Mouse (Mus musculus) liver, embryonic 11.5 days (tissue): Measurements from ENCODE around the gene Gpr61. TPM values are rescaled to one million over a fixed set of nuclear protein-coding genes. Genes with fewer than 3 reads are reported as not detected.

ENCODE experiments used
- ATAC-seq: fragments of 200-750 bp; cut with Nextera tagmentation; replicated peaks from 2 replicates; pipeline ENCODE4 v1.8.0; 2017; ENCODE audit warnings: moderate number of reproducible peaks, mild to moderate bottlenecking, moderate TSS enrichment, moderate library complexity; ENCODE audit not compliant: low FRiP score
- DNase-seq: peaks from one replicate; pipeline ENCODE4 v3.0.0-alpha.2; 2017; ENCODE audit warnings: low spot score
- H3K27ac ChIP-seq: fragments of 300-500 bp; sonication (generic); 2 replicates; pipeline ENCODE4 v1.5.1; 2014; ENCODE audit warnings: mild to moderate bottlenecking, low read depth, low read length, control low read depth
- H3K27me3 ChIP-seq: fragments of 300-500 bp; sonication (generic); replicated peaks from 2 replicates; pipeline ENCODE4 v1.6.1; 2014; ENCODE audit warnings: low read length, mixed read lengths; ENCODE audit not compliant: control insufficient read depth, insufficient read depth
- H3K36me3 ChIP-seq: fragments of 300-500 bp; sonication (generic); 2 replicates; pipeline ENCODE4 v1.6.1; 2014; ENCODE audit warnings: mild to moderate bottlenecking, low read length, moderate library complexity, mixed read lengths; ENCODE audit not compliant: control insufficient read depth, insufficient read depth
- H3K4me1 ChIP-seq: fragments of 300-500 bp; sonication (generic); replicated peaks from 2 replicates; pipeline ENCODE4 v1.6.1; 2014; ENCODE audit warnings: low read length, mixed read lengths; ENCODE audit not compliant: control insufficient read depth, insufficient read depth
- H3K4me2 ChIP-seq: fragments of 300-500 bp; sonication (generic); 2 replicates; pipeline ENCODE4 v1.6.1; 2014; ENCODE audit warnings: mild to moderate bottlenecking, control low read depth, moderate library complexity
- H3K4me3 ChIP-seq: fragments of 300-500 bp; sonication (generic); 2 replicates; pipeline ENCODE4 v1.5.1; 2014; ENCODE audit warnings: low read depth, low read length, control low read depth
- H3K9ac ChIP-seq: fragments of 300-500 bp; sonication (generic); 2 replicates; pipeline ENCODE4 v1.6.1; 2014; ENCODE audit warnings: low read depth, low read length, control low read depth
- H3K9me3 ChIP-seq: fragments of 300-500 bp; sonication (generic); 2 replicates; pipeline ENCODE4 v1.6.1; 2016; ENCODE audit warnings: low read length, inconsistent platforms, mixed read lengths; ENCODE audit not compliant: control insufficient read depth
- WGBS: fragments of 180-500 bp; shearing (Covaris S2); extraction: QIAGEN DNeasy Blood & Tissue Kit; methylation state at CpG from one replicate; pipeline ENCODE4 v1.1.7; 2014; 5-methylcytosine and 5-hydroxymethylcytosine counted together
- polyA plus RNA-seq: library from polyadenylated mRNA; unstranded; fragments of >200 nt; fragmentation: Nextera tagmentation; extraction: Ambion mirVana; gene quantifications from 2 replicates; pipeline ENCODE4 v1.2.1, GENCODE M21; 2014

The Gpr61 gene
- polyA plus RNA-seq, 1 experiment from 2014 or later = 0.07 TPM

GRCm38 (mm10) chr3:108129367-108129766, 25.3 kb downstream of the Gpr61 start:
- H3K27ac ChIP-seq = peak overlapping the region; percentile 82
- no peaks in the 10 kb centered on the region for H3K9me3 ChIP-seq
- no peak overlapping the region for H3K4me3 ChIP-seq
- H3K27me3 ChIP-seq = no peaks in the 10 kb centered on the region
- peak overlapping the region; percentile 56 for H3K4me2 ChIP-seq
- peaks cover 50% of the 10 kb centered on the region for H3K4me1 ChIP-seq
- DNase-seq = no peak
- peak overlapping the region; percentile 56; the same call in 1 of the 2 replicates for H3K9ac ChIP-seq
- WGBS = 62% methylated on average over 4 of the region's 4 CpGs
- no peaks in the 10 kb centered on the region for H3K36me3 ChIP-seq
- peak; percentile 78 for ATAC-seq

- no peaks in the 10 kb centered on the region for H3K27me3 ChIP-seq
- no peak overlapping the region for H3K4me3 ChIP-seq
- H3K36me3 ChIP-seq = no peaks in the 10 kb centered on the region
- no peaks in the 10 kb centered on the region for H3K9me3 ChIP-seq
- DNase-seq (no peak), ATAC-seq (no peak)
- 68% methylated on average over 5 of the region's 5 CpGs for WGBS
- H3K4me2 ChIP-seq = no peak overlapping the region
- H3K9ac ChIP-seq = 0 out of 2 replicates have a peak overlapping the region, but pooled peaks have one; percentile 12
- H3K27ac ChIP-seq = peak overlapping the region; percentile 82; the same call in 1 of the 2 replicates
- H3K4me1 ChIP-seq = peaks cover 50% of the 10 kb centered on the region
Measured at GRCm38 (mm10) chr3:108128520-108128919, 26.2 kb downstream of the Gpr61 start.

- WGBS = 86% methylated on average over 3 of the region's 3 CpGs
- H3K4me1 ChIP-seq = peaks cover 36% of the 10 kb centered on the region
- no peak for ATAC-seq
- no peaks in the 10 kb centered on the region for H3K27me3 ChIP-seq
- H3K4me3 ChIP-seq = no peak overlapping the region
- H3K27ac ChIP-seq = no peak overlapping the region
- H3K9ac ChIP-seq = no peak overlapping the region
- no peak overlapping the region for H3K4me2 ChIP-seq
- peaks cover under 1% of the 10 kb centered on the region for H3K36me3 ChIP-seq
- no peaks in the 10 kb centered on the region for H3K9me3 ChIP-seq
- DNase-seq = no peak
Measured at GRCm38 (mm10) chr3:108126327-108126726, 28.4 kb downstream of the Gpr61 start.

GRCm38 (mm10) chr3:108124131-108124530, 30.6 kb downstream of the Gpr61 start:
- no peak overlapping the region for H3K4me2 ChIP-seq
- no peaks in the 10 kb centered on the region for H3K27me3 ChIP-seq
- no peak for ATAC-seq
- 47% methylated on average over 1 of the region's 1 CpGs for WGBS
- H3K9ac ChIP-seq = no peak overlapping the region
- H3K36me3 ChIP-seq = peaks cover 12% of the 10 kb centered on the region
- no peak overlapping the region for H3K4me3 ChIP-seq
- H3K9me3 ChIP-seq = no peaks in the 10 kb centered on the region
- peaks cover 17% of the 10 kb centered on the region for H3K4me1 ChIP-seq
- no peak for DNase-seq
- no peak overlapping the region for H3K27ac ChIP-seq

GRCm38 (mm10) chr3:108123242-108123641, 31.4 kb downstream of the Gpr61 start:
- Histone ChIP-seq H3K27me3 (no peaks in the 10 kb centered on the region), H3K4me1 (peaks cover 8% of the 10 kb centered on the region), H3K27ac (no peak overlapping the region), H3K4me2 (no peak overlapping the region), H3K36me3 (peaks cover 13% of the 10 kb centered on the region), H3K9ac (no peak overlapping the region), H3K4me3 (no peak overlapping the region), H3K9me3 (no peaks in the 10 kb centered on the region)
- ATAC-seq (no peak), DNase-seq (no peak)
- WGBS = 88% methylated on average over 5 of the region's 5 CpGs

GRCm38 (mm10) chr3:108121101-108121500, 33.6 kb downstream of the Gpr61 start:
- no peak for DNase-seq
- H3K9ac ChIP-seq = no peak overlapping the region
- H3K9me3 ChIP-seq = no peaks in the 10 kb centered on the region
- peaks cover 17% of the 10 kb centered on the region for H3K36me3 ChIP-seq
- no peak overlapping the region for H3K27ac ChIP-seq
- ATAC-seq = no peak
- H3K4me2 ChIP-seq = no peak overlapping the region
- 82% methylated on average over 3 of the region's 3 CpGs for WGBS
- 0 out of 2 replicates have a peak, but pooled peaks cover 2% of the 10 kb centered on the region for H3K4me1 ChIP-seq
- H3K4me3 ChIP-seq = no peak overlapping the region
- no peaks in the 10 kb centered on the region for H3K27me3 ChIP-seq

- H3K36me3 ChIP-seq = peaks cover 28% of the 10 kb centered on the region
- WGBS = 90% methylated on average over 6 of the region's 6 CpGs
- no peaks in the 10 kb centered on the region for H3K9me3 ChIP-seq
Measured at GRCm38 (mm10) chr3:108117465-108117864, 37.2 kb downstream of the Gpr61 start.

GRCm38 (mm10) chr3:108113591-108114289, 40.9 kb downstream of the Gpr61 start:
- no peaks in the 10 kb centered on the region for H3K9me3 ChIP-seq
- H3K4me1 ChIP-seq = no peaks in the 10 kb centered on the region
- WGBS = 83% methylated on average over 7 of the region's 7 CpGs
- no peak overlapping the region for H3K9ac ChIP-seq
- ATAC-seq (no peak), DNase-seq (no peak)
- H3K36me3 ChIP-seq = peaks cover 34% of the 10 kb centered on the region
- no peak overlapping the region for H3K4me2 ChIP-seq
- no peaks in the 10 kb centered on the region for H3K27me3 ChIP-seq
- no peak overlapping the region for H3K4me3 ChIP-seq
- H3K27ac ChIP-seq = no peak overlapping the region

More at GRCm38 (mm10) chr3:108117465-108117864, 37.2 kb downstream of the Gpr61 start:
- DNase-seq (no peak), ATAC-seq (no peak)
- no peaks in the 10 kb centered on the region for H3K27me3 ChIP-seq
- no peak overlapping the region for H3K27ac ChIP-seq
- no peak overlapping the region for H3K4me3 ChIP-seq
- no peak overlapping the region for H3K9ac ChIP-seq
- H3K4me2 ChIP-seq = no peak overlapping the region
- no peaks in the 10 kb centered on the region for H3K4me1 ChIP-seq

GRCm38 (mm10) chr3:108112666-108113065, 42.0 kb downstream of the Gpr61 start:
- DNase-seq = no peak
- Histone ChIP-seq H3K27ac (no peak overlapping the region), H3K27me3 (no peaks in the 10 kb centered on the region), H3K4me1 (no peaks in the 10 kb centered on the region), H3K9ac (no peak overlapping the region), H3K4me2 (no peak overlapping the region), H3K4me3 (no peak overlapping the region), H3K36me3 (peaks cover 38% of the 10 kb centered on the region), H3K9me3 (no peaks in the 10 kb centered on the region)
- WGBS = 79% methylated on average over 4 of the region's 4 CpGs
- ATAC-seq = no peak
